Mouse (Mus musculus): ENCODE measurements around the gene Mettl18.

- TF ChIP-seq POLR2A (IDR thresholded peaks at IDR 0.05; ENCODE audit: borderline replicate concordance, extremely low read depth, low read depth, low read length) (no peak), CTCF (IDR thresholded peaks at IDR 0.05; ENCODE audit: insufficient read depth, low read length) (no peak)
These were observed 872 bp downstream of the Mettl18 start for GRCm38 (mm10) chr1:163995609-163995913.
